ENCODE assay signal across 8 mouse cellular contexts in the genomic region with DNA sequence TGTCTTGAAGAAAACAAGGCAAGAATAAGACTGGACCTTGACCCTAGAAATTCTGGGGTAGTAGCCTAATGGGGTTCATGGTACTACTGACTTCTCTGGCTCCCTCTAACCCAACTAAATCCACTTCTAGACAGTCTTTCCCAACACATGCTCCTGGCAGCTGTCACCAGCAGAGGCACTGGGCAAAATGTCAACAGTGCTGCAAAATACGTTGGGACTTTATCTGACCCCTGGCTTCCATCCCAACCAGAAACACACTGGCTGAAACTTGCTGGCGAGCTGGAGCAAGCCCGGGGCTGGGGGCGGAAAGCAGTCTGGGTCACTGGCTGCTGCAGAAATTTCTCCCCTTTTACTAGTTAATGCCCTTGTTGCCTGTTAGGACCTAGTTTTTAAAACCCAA. TPM values are rescaled to one million over a fixed set of nuclear protein-coding genes. Genes with fewer than 3 reads are reported as not detected.
DNase-seq lines count a peak whose midpoint lies in the region; ATAC-seq and TF ChIP-seq lines count a peak whose summit lies in the region.

No protein-coding gene starts in this region.

- ATAC-seq in embryonic facial prominence, embryonic 14.5 days (ENCODE audit: low read depth) = no peak; the same call in 1 of the 2 replicates
- peak; percentile 66 for ATAC-seq in heart, embryonic 14.5 days (ENCODE audit: insufficient number of reproducible peaks, insufficient read depth, low FRiP score, low read depth)
- peak; percentile 33 for ATAC-seq in kidney, postnatal 0 days (replicated peaks; ENCODE audit: low FRiP score, low read depth)

- 2% methylated on average over 4 of the region's 4 CpGs for WGBS in embryonic facial prominence, embryonic 14.5 days
- 0% methylated on average over 4 of the region's 4 CpGs for WGBS in heart, embryonic 14.5 days
- 3% methylated on average over 4 of the region's 4 CpGs for WGBS in kidney, postnatal 0 days

- no peaks in the 10 kb centered on the region for H3K36me3 ChIP-seq in embryonic facial prominence, embryonic 14.5 days (ENCODE audit: control insufficient read depth, insufficient read depth, low read length)
- H3K36me3 ChIP-seq in heart, embryonic 14.5 days (ENCODE audit: control insufficient read depth, insufficient read depth, low read length) = no peaks in the 10 kb centered on the region
- no peaks in the 10 kb centered on the region for H3K36me3 ChIP-seq in kidney, postnatal 0 days (ENCODE audit: insufficient read depth, low read length)

- H3K4me1 ChIP-seq in embryonic facial prominence, embryonic 14.5 days (ENCODE audit: control insufficient read depth, insufficient read depth, low read length) = peaks cover 31% of the 10 kb centered on the region
- peaks cover 33 to 53% of the 10 kb centered on the region in 2 experiments for H3K4me1 ChIP-seq in heart, embryonic 14.5 days (ENCODE audit: control insufficient read depth in 2 of 2, insufficient read depth in 2 of 2, low read length in 2 of 2)
- H3K4me1 ChIP-seq in kidney, postnatal 0 days (replicated peaks; ENCODE audit: insufficient read depth, low read length) = peaks cover 33% of the 10 kb centered on the region

- peak overlapping the region; percentile 24 for H3K4me3 ChIP-seq in embryonic facial prominence, embryonic 14.5 days (ENCODE audit: low read depth, low read length)
- H3K4me3 ChIP-seq in heart, embryonic 14.5 days (ENCODE audit: control insufficient read depth in 1 of 2, insufficient read depth in 1 of 2, low read depth in 1 of 2, low read length in 2 of 2) = peak overlapping the region in 1 of 2 experiments; percentile 31; a peak in 2 of 4 replicates
- H3K4me3 ChIP-seq in kidney, postnatal 0 days (replicated peaks; ENCODE audit: low read depth, low read length) = peak overlapping the region; percentile 20; the same call in 1 of the 2 replicates

- peak; percentile 88 for DNase-seq in NIH3T3 (ENCODE audit: low read depth)
- DNase-seq in embryonic facial prominence, embryonic 14.5 days (ENCODE audit: low spot score) = peak; percentile 82
- peak; percentile 74 for DNase-seq in kidney, postnatal 0 days (ENCODE audit: low spot score)
- DNase-seq in lung, postnatal 4 days = peak; percentile 86 to 88
- no peak for DNase-seq in B cell, adult 2 months
- no peak for DNase-seq in frontal cortex, adult 2 months (ENCODE audit: extremely low spot score in 1 of 2, low spot score in 1 of 2)
- DNase-seq in thymus, postnatal 14 days = no peak

- peak overlapping the region; percentile 80 for H3K27ac ChIP-seq in embryonic facial prominence, embryonic 14.5 days (replicated peaks; ENCODE audit: low read depth, low read length)
- H3K27ac ChIP-seq in heart, embryonic 14.5 days (replicated peaks in 1 of 2; ENCODE audit: control insufficient read depth in 1 of 2, insufficient read depth in 1 of 2, low read depth in 2 of 2, low read length in 2 of 2) = peak overlapping the region; percentile 88 to 97
- H3K27ac ChIP-seq in kidney, postnatal 0 days = peak overlapping the region; percentile 88

- TF ChIP-seq CTCF in kidney, postnatal 0 days (IDR thresholded peaks at IDR 0.05; ENCODE audit: low read depth) = 0 out of 2 replicates have a peak, but pooled peaks have one; percentile 2

- peak overlapping the region; percentile 57 for H3K4me2 ChIP-seq in embryonic facial prominence, embryonic 14.5 days (ENCODE audit: low read depth, low read length)
- H3K4me2 ChIP-seq in heart, embryonic 14.5 days (ENCODE audit: low read length) = peak overlapping the region; percentile 69
- peak overlapping the region; percentile 60 for H3K4me2 ChIP-seq in kidney, postnatal 0 days (ENCODE audit: low read length)

- H3K9ac ChIP-seq in embryonic facial prominence, embryonic 14.5 days (ENCODE audit: low read depth, low read length) = peak overlapping the region; percentile 53
- H3K9ac ChIP-seq in heart, embryonic 14.5 days (ENCODE audit: low read length) = peak overlapping the region; percentile 73
- peak overlapping the region; percentile 42; the same call in 1 of the 2 replicates for H3K9ac ChIP-seq in kidney, postnatal 0 days (ENCODE audit: low read depth, low read length)

- H3K27me3 ChIP-seq in embryonic facial prominence, embryonic 14.5 days (replicated peaks; ENCODE audit: control insufficient read depth, insufficient read depth, low read length) = no peaks in the 10 kb centered on the region
- no peaks in the 10 kb centered on the region for H3K27me3 ChIP-seq in heart, embryonic 14.5 days (ENCODE audit: control insufficient read depth, insufficient read depth, low read length)
- H3K27me3 ChIP-seq in kidney, postnatal 0 days (ENCODE audit: insufficient read depth, low read length) = no peaks in the 10 kb centered on the region

- H3K9me3 ChIP-seq in embryonic facial prominence, embryonic 14.5 days (ENCODE audit: control insufficient read depth, low read length) = no peaks in the 10 kb centered on the region
- H3K9me3 ChIP-seq in heart, embryonic 14.5 days (ENCODE audit: control insufficient read depth, low read length) = no peaks in the 10 kb centered on the region
- H3K9me3 ChIP-seq in kidney, postnatal 0 days (replicated peaks; ENCODE audit: low read length) = no peaks in the 10 kb centered on the region

RNA-seq across cellular contexts. Expression of gene Ddit4, which starts 35.5 kb away (rescaled TPM):
- 8.7 and 9.2 TPM in 2 replicates for polyA plus RNA-seq in embryonic facial prominence, embryonic 14.5 days (2014; fragmentation: Nextera tagmentation; extraction: Ambion mirVana)
- polyA plus RNA-seq in heart, embryonic 14.5 days (2014; fragmentation: Nextera tagmentation; extraction: Ambion mirVana) = 0.70 and 2.4 TPM in 2 replicates
- 23.0 and 24.0 TPM in 2 replicates for polyA plus RNA-seq in kidney, postnatal 0 days (2015; fragmentation: Nextera tagmentation; extraction: Ambion mirVana)
- polyA plus RNA-seq in frontal cortex, adult 2 months (2012; rRNA removed) = 46.3 and 53.3 TPM in 2 replicates

RNA-seq across cellular contexts. Expression of gene Dnajb12, which starts 36.8 kb away (rescaled TPM):
- polyA plus RNA-seq in embryonic facial prominence, embryonic 14.5 days (2014; fragmentation: Nextera tagmentation; extraction: Ambion mirVana) = 25.5 and 28.7 TPM in 2 replicates
- 26.9 and 28.6 TPM in 2 replicates for polyA plus RNA-seq in heart, embryonic 14.5 days (2014; fragmentation: Nextera tagmentation; extraction: Ambion mirVana)
- polyA plus RNA-seq in kidney, postnatal 0 days (2015; fragmentation: Nextera tagmentation; extraction: Ambion mirVana) = 27.9 and 30.2 TPM in 2 replicates
- 49.0 and 50.3 TPM in 2 replicates for polyA plus RNA-seq in frontal cortex, adult 2 months (2012; rRNA removed)

Comparison
In these comparisons a context has a peak if more than half of its experiments do, and no peak if none do; other contexts are left out.
1. DNase-seq: peak in NIH3T3 (single experiment), embryonic facial prominence, embryonic 14.5 days (single experiment), kidney, postnatal 0 days (single experiment) and lung, postnatal 4 days (2 of 2); none in B cell, adult 2 months (0 of 2), frontal cortex, adult 2 months (0 of 2) and thymus, postnatal 14 days (single experiment).
2. Peak in every context shown above with its lines, with median percentiles within 50 percentile points of each other: H3K27ac ChIP-seq, H3K4me2 ChIP-seq and H3K9ac ChIP-seq.